Mouse (Mus musculus) cerebellum, adult 9-11 months (tissue): ENCODE results near the gene Rarres2.
A peak's percentile ranks its signal among the peaks of the same experiment; 100 is the strongest.
"Not testable (repeated sequence)": the region's sequence is repeated elsewhere in the genome, so short reads cannot be mapped to it uniquely, and the experiment has no call there.

Experiments used
- DNase-seq: peaks from one replicate; pipeline ENCODE4 v3.0.0; 2022

Rarres2 gene

DNA sequence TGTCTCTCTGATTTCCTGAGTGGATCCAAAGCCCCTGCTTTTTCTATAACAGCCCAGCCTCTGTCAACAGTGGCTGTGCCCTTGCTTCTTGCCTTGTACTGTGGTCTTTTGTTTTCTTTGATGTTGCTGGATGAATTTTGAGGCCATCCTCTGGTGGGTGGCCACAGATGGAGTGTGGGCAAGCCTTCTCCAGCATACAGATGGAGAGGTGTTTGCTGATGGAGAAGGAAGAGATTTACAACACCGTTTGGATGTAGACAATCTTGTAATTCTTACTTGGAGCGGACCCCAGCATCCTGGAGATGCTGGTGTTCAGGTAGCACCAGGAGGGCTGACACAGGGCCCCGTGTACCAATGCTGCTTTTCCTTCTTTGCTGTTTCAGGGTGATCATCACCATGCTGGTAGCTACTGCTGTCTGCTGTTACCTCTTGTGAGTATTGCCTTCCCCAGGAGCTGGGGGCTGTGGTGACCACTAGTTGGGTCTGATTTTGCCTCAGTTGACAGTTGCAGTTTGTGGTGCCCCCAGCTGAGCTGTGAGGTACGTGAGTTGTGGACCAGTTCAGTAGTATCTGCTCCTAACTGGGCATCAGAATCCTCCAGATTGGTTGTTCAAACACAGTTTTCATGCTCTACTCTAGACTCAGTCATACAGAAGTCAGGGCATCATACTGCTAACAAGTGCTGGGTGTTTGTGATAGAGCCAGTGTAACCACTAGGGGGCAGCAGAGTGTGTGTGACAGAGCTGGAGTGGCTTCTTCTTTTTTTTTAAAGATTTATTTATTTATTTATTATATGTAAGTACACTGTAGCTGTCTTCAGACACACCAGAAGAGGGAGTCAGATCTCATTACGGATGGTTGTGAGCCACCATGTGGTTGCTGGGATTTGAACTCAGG lies 33.5 kb downstream of the Rarres2 start:
- peak; percentile 82 for DNase-seq

DNA sequence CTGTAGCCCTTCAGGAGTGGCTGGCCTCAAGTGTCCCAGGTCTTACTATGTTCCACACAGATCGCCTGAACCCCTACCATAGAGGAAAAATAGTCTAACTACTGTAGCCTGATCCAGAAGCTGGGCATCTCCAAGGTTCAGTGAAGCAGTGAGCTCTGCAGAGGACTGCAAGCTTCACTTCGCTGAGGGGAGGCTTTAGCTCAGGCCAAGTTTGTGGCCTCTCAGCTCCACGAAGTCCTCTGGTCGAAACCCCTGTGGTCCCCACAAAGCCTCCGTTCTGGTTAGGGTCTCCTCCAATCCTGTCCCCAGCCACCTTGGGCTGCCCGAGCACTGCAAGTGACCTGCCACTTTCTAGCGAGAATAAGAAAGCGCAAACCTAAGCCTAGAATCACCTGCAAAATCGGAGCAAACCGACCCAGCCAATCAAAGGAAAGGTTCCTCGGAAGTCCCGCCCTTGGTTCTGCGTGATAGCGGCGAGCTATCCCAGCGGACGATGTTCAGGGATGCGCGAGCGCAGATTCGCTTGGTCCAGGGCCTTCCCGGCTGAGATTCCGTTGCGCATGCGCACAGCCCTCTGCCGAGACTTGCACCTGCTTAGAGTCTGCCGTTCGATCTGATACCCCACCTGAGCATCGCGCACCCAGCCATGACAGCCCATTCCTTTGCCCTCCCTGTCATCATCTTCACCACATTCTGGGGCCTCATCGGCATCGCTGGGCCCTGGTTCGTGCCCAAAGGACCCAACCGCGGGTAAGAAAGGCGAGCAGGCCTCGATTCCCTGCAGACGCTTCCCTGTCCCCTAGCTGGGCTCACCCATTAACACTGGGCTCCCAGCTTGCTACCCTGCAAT lies 35.3 kb downstream of the Rarres2 start, which contains the start of gene Atp6v0e2:
Gene Atp6v0e2 (plus strand): TSS at position 511 of the 850 bp plus-strand sequence.
- DNase-seq = peak; percentile 96

DNA sequence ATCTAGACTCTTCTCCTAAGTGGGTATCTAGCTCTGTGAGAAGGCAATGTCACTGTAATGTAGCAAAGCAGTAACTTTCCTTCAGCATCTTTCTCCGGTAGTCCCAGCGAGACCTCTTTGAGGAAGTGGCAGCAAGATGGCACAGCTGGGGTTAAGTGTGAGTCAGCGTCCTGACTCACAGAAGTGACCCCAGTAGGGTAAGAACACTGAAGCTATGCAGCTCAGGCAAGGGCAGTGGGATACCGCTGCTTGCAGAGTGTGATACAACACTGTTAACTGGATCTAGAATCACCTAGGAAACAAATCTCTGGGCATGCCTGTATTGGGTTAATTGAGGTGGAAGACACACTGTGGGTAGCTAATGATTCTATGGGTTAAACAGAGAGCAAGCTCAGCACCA lies 36.5 kb downstream of the Rarres2 start:
- DNase-seq = peak; percentile 17

DNA sequence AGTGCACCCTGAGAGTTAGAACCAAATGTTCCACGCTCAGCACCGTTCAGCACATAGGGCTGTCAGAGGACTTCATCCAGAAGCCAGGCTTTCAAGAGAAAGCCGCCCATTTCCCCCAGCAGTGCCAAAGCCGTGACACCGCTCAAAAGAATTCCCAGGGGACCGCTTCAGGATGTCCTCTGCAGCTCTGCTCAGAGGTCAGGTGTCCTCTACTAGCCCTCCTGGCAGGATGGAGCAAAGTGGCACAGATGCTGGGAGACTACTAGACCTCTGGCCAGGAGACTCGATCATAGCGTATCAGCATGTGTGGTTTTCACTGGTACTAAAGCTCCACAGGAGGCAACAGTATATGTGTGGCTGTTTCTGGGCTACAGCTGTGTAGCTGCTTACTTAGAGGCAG lies 37.7 kb downstream of the Rarres2 start:
- peak; percentile 19 for DNase-seq

DNA sequence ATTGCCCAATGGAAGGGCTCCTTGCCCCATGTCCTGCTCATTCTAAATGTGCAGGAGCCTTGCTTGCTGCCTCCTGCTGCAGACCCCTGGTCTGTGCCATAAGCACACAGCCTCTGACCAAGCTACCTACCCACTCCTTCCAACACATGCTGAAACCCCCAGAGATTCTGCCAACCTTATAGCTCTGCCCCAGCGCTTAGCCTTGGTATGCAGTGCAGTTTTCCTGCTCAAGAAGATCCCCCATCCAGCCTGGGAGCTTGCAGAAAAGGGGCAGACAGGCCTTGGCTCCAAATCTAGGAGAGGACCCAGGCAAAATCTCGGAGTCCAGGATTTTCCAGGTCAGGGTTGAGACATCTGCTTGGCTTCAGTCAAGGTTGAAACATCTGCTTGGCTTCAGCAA lies 39.1 kb downstream of the Rarres2 start:
- DNase-seq = no peak

DNA sequence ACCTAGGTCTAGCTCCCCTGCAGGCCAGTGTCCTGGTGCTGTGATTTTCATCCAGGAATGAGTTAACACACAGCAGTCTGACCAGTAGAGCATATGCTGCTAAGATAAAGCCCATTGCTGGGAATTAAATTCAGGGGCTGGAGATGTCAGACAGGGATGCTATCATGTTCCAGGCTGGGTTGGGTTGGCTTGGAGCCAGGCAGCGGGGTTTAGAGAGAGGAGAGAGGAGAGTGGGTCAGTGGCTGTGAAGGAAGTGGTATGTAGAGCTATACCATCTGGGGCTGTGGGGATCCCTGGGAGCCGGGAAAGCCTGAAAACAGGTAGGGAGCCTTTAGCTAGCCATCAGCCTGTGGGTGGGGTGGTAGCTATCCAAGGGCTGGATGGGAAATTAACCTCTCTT lies 41.7 kb downstream of the Rarres2 start:
- no peak for DNase-seq

DNA sequence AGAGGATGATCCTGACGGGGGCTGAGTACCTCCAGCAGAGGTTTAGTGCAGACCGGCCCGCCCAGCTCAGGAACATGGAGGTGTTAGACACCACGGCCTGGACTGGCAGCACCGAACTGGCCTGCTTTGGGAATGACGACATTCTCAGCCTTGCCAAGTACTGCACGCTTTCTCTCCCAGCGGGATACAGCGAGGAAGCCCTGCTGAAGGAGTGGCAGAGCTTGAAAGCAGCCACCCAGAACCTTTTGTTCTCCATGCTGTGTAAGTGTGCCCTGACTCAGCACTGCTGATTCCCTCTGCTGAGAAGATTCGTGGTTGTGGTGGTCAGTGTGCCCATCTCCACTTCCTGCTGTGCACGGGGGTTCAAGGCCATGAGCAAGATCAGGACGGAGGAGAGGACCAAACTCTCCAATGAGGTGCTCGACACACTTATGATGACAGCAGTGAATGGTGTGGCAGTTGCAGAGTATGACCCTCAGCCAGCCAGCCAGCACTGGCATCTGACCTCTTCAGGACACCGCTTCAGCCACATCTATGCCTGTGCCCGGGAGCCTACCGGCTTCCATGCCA lies 42.6 kb downstream of the Rarres2 start:
- peak; percentile 45 for DNase-seq

DNA sequence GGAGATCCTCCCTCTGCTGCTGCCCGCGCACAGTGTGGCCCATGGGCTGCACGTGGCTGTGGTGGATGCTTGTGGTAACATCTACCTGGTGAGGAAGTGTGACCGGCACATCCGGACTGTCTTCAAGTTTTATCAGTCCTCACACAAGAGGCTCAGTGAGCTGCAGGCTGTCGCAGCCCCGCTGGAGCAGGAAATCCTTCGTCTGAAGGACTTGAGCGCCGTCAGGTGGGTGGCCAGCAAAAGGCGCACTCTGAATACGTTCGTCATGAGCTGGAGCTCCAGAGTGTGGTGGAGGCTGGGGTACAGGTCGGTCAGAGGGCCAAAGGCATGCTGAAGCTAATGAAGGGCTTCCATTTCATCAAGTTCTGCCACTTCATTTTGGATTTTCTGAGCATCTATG lies 43.3 kb downstream of the Rarres2 start:
- no peak for DNase-seq

DNA sequence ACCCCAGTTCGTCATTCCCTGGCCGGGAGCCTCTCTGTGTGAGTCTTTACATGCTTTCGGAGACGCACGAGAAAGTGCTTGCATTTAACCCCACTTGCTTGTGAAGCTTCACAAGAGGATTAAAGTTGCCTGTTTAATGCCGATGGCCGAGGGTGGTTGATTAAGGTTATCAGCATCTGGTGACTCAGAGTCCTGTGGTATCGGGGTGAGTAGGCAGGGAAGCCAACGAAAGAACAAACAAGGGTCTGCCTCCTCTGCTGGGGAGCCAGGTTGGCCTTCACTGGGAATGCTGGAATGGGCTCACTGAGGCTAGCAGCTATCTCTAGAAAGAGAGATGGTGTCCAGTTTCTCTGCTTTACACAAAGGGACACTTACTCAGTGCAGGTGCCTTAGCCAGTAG lies 44.7 kb downstream of the Rarres2 start:
- DNase-seq = no peak

DNA sequence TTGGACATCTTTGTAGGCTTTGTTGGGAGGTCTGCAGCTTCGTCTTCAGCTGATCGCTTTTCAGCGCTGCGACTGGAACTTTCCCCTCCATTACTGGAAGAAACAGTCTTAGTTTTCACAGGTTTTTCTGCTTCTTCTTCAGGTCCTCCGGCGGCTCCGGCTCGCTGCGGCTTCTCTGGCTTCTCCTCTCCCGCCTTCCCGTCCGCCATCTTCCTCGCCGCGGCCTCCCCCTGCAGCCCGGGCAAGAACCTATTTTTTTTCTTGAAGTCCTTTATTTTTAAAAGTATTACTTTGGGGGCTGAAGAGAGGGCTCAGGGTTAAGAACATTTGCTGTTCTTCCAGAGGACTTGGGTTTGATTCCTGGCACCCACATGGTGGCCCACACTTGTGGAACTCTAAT lies 47.7 kb downstream of the Rarres2 start:
- DNase-seq = not testable (repeated sequence)
